Mouse (Mus musculus) cerebellum, adult 11 months (tissue): ENCODE data around the gene Kcnq1.

ENCODE experiments used
- DNase-seq: peaks from one replicate; pipeline ENCODE4 v3.0.0; 2022

Kcnq1 gene

GRCm38 (mm10) chr7:143437231-143437893 lies 331.2 kb downstream of the Kcnq1 start:
- no peak for DNase-seq

GRCm38 (mm10) chr7:143437894-143438581 lies 331.9 kb downstream of the Kcnq1 start:
- no peak for DNase-seq

- no peak for DNase-seq
These were observed 332.8 kb downstream of the Kcnq1 start for GRCm38 (mm10) chr7:143438965-143439364.

GRCm38 (mm10) chr7:143444580-143444954 lies 338.4 kb downstream of the Kcnq1 start:
- DNase-seq, result no peak

GRCm38 (mm10) chr7:143444955-143445648 lies 338.9 kb downstream of the Kcnq1 start:
- DNase-seq, result no peak

- DNase-seq, result no peak
These were observed 339.7 kb downstream of the Kcnq1 start for GRCm38 (mm10) chr7:143445651-143446460.

- peak; percentile 83 for DNase-seq
These were observed 341.0 kb downstream of the Kcnq1 start for GRCm38 (mm10) chr7:143447130-143447529.

GRCm38 (mm10) chr7:143458963-143459331 lies 352.8 kb downstream of the Kcnq1 start:
- no peak for DNase-seq

GRCm38 (mm10) chr7:143459332-143460211 lies 353.4 kb downstream of the Kcnq1 start:
- DNase-seq, result no peak

- no peak for DNase-seq
These were observed 354.2 kb downstream of the Kcnq1 start for GRCm38 (mm10) chr7:143460217-143460834.

GRCm38 (mm10) chr7:143460874-143461273 lies 354.7 kb downstream of the Kcnq1 start, which contains the start of gene Cdkn1c:
Cdkn1c (minus strand) TSS chr7:143461050.
- DNase-seq, result no peak

GRCm38 (mm10) chr7:143461294-143461870 lies 355.2 kb downstream of the Kcnq1 start:
- no peak for DNase-seq

GRCm38 (mm10) chr7:143461920-143462319 lies 355.8 kb downstream of the Kcnq1 start:
- DNase-seq, result no peak

GRCm38 (mm10) chr7:143462516-143462915 lies 356.4 kb downstream of the Kcnq1 start:
- no peak for DNase-seq

- DNase-seq, result peak; percentile 67
These were observed 357.8 kb downstream of the Kcnq1 start for GRCm38 (mm10) chr7:143463865-143464415.

GRCm38 (mm10) chr7:143464811-143465560 lies 358.8 kb downstream of the Kcnq1 start:
- DNase-seq, result no peak

GRCm38 (mm10) chr7:143466099-143466677 lies 360.0 kb downstream of the Kcnq1 start:
- peak; percentile 65 for DNase-seq

- no peak for DNase-seq
These were observed 361.6 kb downstream of the Kcnq1 start for GRCm38 (mm10) chr7:143467714-143468113.

GRCm38 (mm10) chr7:143469946-143470345 lies 363.8 kb downstream of the Kcnq1 start:
- peak; percentile 54 for DNase-seq
